Mouse (Mus musculus) embryonic facial prominence, embryonic 11.5 days (tissue): Measurements from ENCODE around the gene Socs2. TPM values are rescaled to one million over a fixed set of nuclear protein-coding genes. Genes with fewer than 3 reads are reported as not detected.
A peak's percentile ranks its signal among the peaks of the same experiment; 100 is the strongest.

Experiments used
- ATAC-seq: fragments of 200-750 bp; cut with Nextera tagmentation; replicated peaks from 2 replicates; pipeline ENCODE4 v1.8.0; 2017; ENCODE audit warnings: low read depth; ENCODE audit not compliant: insufficient number of reproducible peaks, low FRiP score, low TSS enrichment
- DNase-seq: peaks from one replicate; pipeline ENCODE4 v3.0.0-alpha.2; 2015; ENCODE audit warnings: low spot score
- H3K27ac ChIP-seq: fragments of 300-500 bp; sonication (generic); replicated peaks from 2 replicates; pipeline ENCODE4 v1.5.1; 2014; ENCODE audit warnings: mild to moderate bottlenecking, low read depth, low read length, control low read depth
- H3K27me3 ChIP-seq: fragments of 300-500 bp; sonication (generic); 2 replicates; pipeline ENCODE4 v1.6.1; 2014; ENCODE audit warnings: mild to moderate bottlenecking, low read length, moderate library complexity, mixed read lengths; ENCODE audit not compliant: control insufficient read depth, insufficient read depth
- H3K36me3 ChIP-seq: fragments of 300-500 bp; sonication (generic); replicated peaks from 2 replicates; pipeline ENCODE4 v1.6.1; 2014; ENCODE audit warnings: low read depth, mild to moderate bottlenecking, low read length, moderate library complexity, mixed read lengths; ENCODE audit not compliant: control insufficient read depth, insufficient read depth
- H3K4me1 ChIP-seq: fragments of 300-500 bp; sonication (generic); 2 replicates; pipeline ENCODE4 v1.6.1; 2014; ENCODE audit warnings: low read length, mixed read lengths; ENCODE audit not compliant: control insufficient read depth, insufficient read depth
- H3K4me2 ChIP-seq: fragments of 300-500 bp; sonication (generic); 2 replicates; pipeline ENCODE4 v1.6.1; 2014; ENCODE audit warnings: low read depth, mild to moderate bottlenecking, control low read depth, low read length, moderate library complexity
- H3K4me3 ChIP-seq: fragments of 300-500 bp; sonication (generic); 2 replicates; pipeline ENCODE4 v1.5.1; 2014; ENCODE audit warnings: low read depth, low read length, control low read depth
- H3K9ac ChIP-seq: fragments of 300-500 bp; sonication (generic); replicated peaks from 2 replicates; pipeline ENCODE4 v1.6.1; 2014; ENCODE audit warnings: mild to moderate bottlenecking, control low read depth, low read length
- H3K9me3 ChIP-seq: fragments of 300-500 bp; sonication (generic); replicated peaks from 2 replicates; pipeline ENCODE4 v1.6.1; 2016; ENCODE audit warnings: mild to moderate bottlenecking, low read length, inconsistent platforms, mixed read lengths; ENCODE audit not compliant: control insufficient read depth
- WGBS: fragments of 180-500 bp; shearing (Covaris S2); extraction: QIAGEN DNeasy Blood & Tissue Kit; methylation state at CpG from one replicate; pipeline ENCODE4 v1.1.7; 2014; 5-methylcytosine and 5-hydroxymethylcytosine counted together
- polyA plus RNA-seq: library from polyadenylated mRNA; unstranded; fragments of >200 nt; fragmentation: Nextera tagmentation; extraction: Ambion mirVana; gene quantifications from 2 replicates; pipeline ENCODE4 v1.2.1, GENCODE M21; 2014

Gene Socs2
- polyA plus RNA-seq, 1 experiment from 2014 or later = 50.5 TPM

DNA sequence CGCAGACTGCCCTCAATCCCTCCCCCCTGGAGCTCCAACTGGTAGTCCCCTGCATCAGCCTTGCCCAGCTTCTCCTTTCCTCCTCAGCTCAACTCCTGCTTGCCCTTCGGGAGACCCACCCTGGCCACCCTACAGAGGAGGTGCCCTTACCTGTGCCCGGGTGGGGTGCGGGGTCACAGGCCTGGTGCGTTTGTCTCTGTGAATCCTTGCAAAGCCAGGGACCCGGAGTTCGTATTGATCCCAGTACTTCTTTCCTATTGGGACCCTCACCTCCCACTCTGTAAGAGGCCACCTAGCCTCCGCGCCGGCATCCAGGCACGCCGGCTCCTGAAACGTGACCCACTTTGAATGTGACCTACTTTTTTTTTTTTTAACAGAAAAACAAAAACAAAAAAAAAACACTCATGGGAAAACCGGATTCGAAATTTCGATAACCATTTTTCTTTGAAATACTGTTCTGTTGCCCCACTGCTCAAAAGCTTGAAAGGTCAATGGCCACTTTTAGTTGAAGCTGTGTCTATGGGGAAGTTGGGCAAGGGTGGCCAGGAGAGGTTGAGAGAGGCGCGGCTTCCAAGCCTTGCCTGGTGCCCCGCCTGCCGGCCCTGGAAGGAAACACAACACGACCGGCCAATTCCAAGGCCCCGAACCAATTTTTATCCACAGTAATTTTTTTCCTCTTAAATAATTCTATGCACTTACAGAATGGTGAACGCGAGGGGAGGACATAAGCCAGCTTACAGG, 686 bp upstream of the Socs2 start:
- Histone ChIP-seq H3K4me3 (peak overlapping the region; percentile 62), H3K9me3 (no peaks in the 10 kb centered on the region), H3K4me1 (no peaks in the 10 kb centered on the region), H3K4me2 (peak overlapping the region; percentile 92), H3K9ac (peak overlapping the region; percentile 68), H3K27me3 (no peaks in the 10 kb centered on the region), H3K36me3 (no peaks in the 10 kb centered on the region), H3K27ac (no peak overlapping the region)
- 1% methylated on average over 25 of the region's 25 CpGs for WGBS
- ATAC-seq = peak; percentile 34; the same call in 1 of the 2 replicates
- peak; percentile 86 for DNase-seq

DNA sequence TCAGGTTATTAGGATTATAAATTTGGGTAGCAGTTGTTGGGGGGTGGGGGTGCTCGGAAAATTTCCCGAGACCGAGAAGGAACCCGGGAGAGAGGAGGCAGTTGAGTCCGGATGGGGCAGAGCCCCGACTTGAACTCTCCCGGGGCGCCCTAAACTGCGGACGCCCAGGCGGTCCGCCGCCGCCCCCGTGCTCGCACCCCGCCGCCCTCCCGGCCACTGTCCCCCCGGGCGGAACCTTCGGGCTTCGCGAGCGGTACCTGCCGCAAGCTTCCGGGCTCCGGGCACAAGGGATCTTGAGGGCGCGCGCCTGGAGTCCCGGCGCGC, 657 bp downstream of the Socs2 start:
- no peaks in the 10 kb centered on the region for H3K4me1 ChIP-seq

DNA sequence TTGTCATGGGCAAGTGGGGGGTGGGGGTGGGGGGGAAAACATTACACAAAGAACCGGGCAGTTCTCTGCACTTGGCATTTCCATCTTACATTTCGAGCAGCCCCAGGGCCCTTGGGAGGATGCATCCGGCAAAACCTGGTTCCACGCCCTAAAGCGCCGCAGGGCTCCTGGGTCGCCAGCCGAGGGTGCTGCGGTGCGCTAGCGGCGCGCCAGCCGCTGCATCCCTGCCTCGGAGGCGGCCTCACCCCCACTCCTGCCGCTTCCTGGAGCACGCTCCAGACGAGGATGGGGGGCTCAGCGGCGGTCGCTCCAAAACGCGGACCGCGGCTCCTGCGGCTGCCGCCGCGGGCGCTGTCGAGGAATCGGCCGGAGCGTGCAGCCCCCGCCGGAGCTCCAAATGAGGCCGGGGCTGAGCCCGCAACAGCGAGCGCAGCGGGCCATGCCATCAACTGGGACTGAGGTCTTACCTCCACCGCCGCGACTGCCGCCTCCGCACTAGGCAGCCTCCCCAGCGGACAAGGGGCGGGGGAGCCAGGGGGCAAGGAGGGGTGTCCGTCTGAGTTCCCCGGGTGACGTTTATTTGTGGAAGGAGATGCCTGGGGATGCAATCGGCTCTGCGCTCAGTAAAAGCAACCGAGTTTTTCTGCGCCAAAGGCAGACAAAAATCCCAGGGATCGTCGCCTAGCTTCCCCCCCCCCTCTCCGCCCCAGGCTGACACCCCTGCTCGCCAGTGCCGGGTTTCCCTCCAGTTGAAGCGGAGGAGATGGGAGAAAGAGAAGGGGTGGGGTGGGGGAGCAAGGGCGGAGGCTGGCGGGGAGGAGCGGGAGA, 1.2 kb downstream of the Socs2 start:
- Histone ChIP-seq H3K4me3 (peak overlapping the region; percentile 62), H3K27ac (no peak overlapping the region; the same call in 1 of the 2 replicates), H3K9me3 (no peaks in the 10 kb centered on the region), H3K36me3 (no peaks in the 10 kb centered on the region), H3K9ac (peak overlapping the region; percentile 68), H3K4me2 (peak overlapping the region; percentile 92), H3K27me3 (no peaks in the 10 kb centered on the region), H3K4me1 (no peaks in the 10 kb centered on the region)
- ATAC-seq (no peak; the same call in 1 of the 2 replicates), DNase-seq (peak; percentile 56)
- WGBS = under 1% methylated on average over 60 of the region's 65 CpGs

More for the DNA sequence above, 657 bp downstream of the Socs2 start:
- Histone ChIP-seq H3K4me3 (peak overlapping the region; percentile 62), H3K9me3 (no peaks in the 10 kb centered on the region), H3K9ac (peak overlapping the region; percentile 68), H3K36me3 (no peaks in the 10 kb centered on the region), H3K4me2 (peak overlapping the region; percentile 92), H3K27ac (peak overlapping the region; percentile 63), H3K27me3 (no peaks in the 10 kb centered on the region)
- ATAC-seq (peak; percentile 45), DNase-seq (no peak)
- under 1% methylated on average over 34 of the region's 34 CpGs for WGBS

DNA sequence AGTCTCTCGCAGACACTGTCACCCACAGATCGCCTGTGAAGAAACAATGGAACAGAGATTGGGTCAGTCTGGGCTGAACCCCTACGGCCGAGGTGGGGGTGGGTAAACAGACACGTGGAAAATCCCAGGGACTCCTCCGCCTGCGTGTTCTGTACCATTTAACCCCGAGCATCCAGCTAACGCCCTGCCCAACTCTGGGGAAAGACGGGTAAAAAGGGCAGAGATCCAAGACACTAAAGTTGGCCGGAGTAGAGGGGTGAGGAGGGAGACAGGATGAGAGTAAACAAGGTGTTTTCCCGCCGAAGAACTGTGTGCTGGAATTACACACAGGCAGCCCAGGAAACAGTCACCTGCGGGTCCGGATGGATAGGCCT, 1.8 kb downstream of the Socs2 start:
- ATAC-seq (no peak), DNase-seq (peak; percentile 22)
- Histone ChIP-seq H3K9ac (peak overlapping the region; percentile 68), H3K9me3 (no peaks in the 10 kb centered on the region), H3K4me2 (peak overlapping the region; percentile 92), H3K4me3 (peak overlapping the region; percentile 62), H3K4me1 (no peaks in the 10 kb centered on the region), H3K36me3 (no peaks in the 10 kb centered on the region), H3K27ac (no peak overlapping the region), H3K27me3 (no peaks in the 10 kb centered on the region)
- WGBS = 2% methylated on average over 15 of the region's 15 CpGs

DNA sequence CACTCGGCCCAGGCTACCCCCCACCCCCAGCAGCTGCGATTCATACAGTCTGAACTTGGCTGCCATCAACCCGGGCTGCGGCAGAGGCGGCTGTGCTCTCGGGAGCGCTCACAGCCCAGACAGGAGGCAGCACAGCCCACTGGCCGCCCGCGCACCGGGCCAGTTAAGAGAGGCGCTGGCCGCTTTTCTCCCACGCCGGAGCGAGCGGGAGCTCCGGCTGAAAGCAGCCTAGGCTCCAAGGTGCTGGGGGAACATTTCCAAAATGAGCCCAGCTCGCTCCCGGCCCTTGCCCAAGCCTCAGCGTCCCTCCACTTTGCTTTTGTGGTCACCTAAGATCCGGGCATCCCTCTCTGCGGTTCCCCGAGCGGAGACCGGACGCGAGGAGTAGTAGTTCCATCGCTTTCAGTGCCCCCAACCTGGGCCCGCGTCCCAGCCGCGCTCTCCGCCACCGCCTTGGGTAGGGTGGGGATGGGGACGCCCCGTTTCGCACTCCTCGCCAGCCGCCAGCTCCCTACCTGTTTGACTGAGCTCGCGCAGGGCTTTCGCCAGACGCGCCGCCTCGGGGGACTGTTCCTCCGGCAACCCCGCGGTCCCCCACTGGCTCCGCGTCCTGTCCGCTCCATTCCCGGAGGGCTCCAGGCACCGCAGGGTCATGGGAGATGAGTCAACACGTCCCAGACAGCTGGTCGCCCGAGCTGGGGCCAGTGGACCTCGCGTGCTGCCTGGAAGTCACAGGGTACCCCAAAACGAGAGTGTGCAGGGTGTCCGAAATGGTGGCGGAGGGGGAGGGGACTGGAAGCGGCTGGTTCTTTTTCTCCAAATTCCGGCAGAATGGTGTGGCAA, 2.4 kb downstream of the Socs2 start:
- Histone ChIP-seq H3K36me3 (no peaks in the 10 kb centered on the region), H3K4me2 (peak overlapping the region; percentile 92), H3K9me3 (no peaks in the 10 kb centered on the region), H3K9ac (peak overlapping the region; percentile 68), H3K27ac (no peak overlapping the region), H3K27me3 (no peaks in the 10 kb centered on the region), H3K4me3 (peak overlapping the region; percentile 62), H3K4me1 (no peaks in the 10 kb centered on the region)
- DNase-seq (peak; percentile 75), ATAC-seq (0 out of 2 replicates have a peak, but pooled peaks have one; percentile 30)
- WGBS = under 1% methylated on average over 64 of the region's 65 CpGs

DNA sequence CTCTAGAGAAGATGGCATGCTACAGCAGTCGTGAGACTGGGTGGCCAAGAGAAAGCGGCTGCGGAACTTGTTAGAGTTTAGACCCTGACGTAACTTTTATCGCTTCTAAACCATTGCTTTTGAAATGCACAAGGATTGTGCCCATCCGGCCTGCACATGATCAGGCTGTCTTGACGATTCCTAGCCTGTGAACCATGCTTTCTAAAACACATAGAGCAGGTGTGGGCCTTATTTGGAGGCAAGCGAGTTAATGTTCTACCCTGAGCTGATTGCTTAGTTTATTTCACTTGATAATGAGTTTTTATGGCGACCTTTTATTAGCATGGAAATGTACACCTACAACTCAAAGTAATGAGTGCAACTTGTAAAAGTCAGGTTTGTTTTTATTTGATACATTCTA, 5.8 kb downstream of the Socs2 start:
- ATAC-seq (no peak), DNase-seq (no peak)
- WGBS = 92% methylated on average over 9 of the region's 9 CpGs
- H3K27me3 ChIP-seq = no peaks in the 10 kb centered on the region
- H3K9ac ChIP-seq = no peak overlapping the region
- no peak overlapping the region for H3K4me3 ChIP-seq
- no peak overlapping the region for H3K4me2 ChIP-seq
- no peak overlapping the region for H3K27ac ChIP-seq
- no peaks in the 10 kb centered on the region for H3K36me3 ChIP-seq
- H3K9me3 ChIP-seq = no peaks in the 10 kb centered on the region
- H3K4me1 ChIP-seq = no peaks in the 10 kb centered on the region

DNA sequence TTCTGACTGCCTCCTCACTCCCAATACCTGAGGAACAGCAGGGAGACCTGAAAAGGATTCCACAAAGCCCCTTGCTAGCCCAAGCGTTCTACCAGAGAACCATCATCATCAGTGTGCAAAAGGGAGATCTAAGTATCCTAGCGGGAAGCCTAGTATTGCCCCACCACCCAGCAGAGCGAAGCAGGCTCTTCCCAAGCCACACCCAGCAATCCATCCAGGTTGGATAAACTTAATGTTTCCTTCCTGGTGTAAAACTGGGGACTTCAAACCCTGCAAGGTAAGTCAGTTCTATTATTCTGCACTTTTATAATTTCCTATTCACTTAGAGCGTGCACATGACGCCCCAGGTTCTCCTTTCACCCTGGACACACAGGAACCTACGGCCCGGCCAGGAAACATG, 6.3 kb downstream of the Socs2 start:
- no peak for ATAC-seq
- no peaks in the 10 kb centered on the region for H3K36me3 ChIP-seq
- no peak for DNase-seq
- no peak overlapping the region for H3K9ac ChIP-seq
- H3K27me3 ChIP-seq = no peaks in the 10 kb centered on the region
- H3K9me3 ChIP-seq = no peaks in the 10 kb centered on the region
- no peaks in the 10 kb centered on the region for H3K4me1 ChIP-seq
- H3K4me3 ChIP-seq = no peak overlapping the region
- no peak overlapping the region for H3K27ac ChIP-seq
- WGBS = 92% methylated on average over 7 of the region's 7 CpGs
- no peak overlapping the region for H3K4me2 ChIP-seq
